Mouse (Mus musculus) lung, adult 2 months (tissue): ENCODE measurements around the gene Adcy2. TPM values are rescaled to one million over a fixed set of nuclear protein-coding genes. Genes with fewer than 3 reads are reported as not detected.

ENCODE experiments used
- DNase-seq: peaks from one replicate; pipeline ENCODE4 v3.0.0; 2022
- H3K4me1 ChIP-seq: fragments of 200-500 bp; 2 replicates; pipeline ENCODE4 v1.6.1; 2011; ENCODE audit warnings: low read length; ENCODE audit not compliant: control insufficient read depth, insufficient read depth
- H3K4me3 ChIP-seq: fragments of 200-500 bp; replicated peaks from 2 replicates; pipeline ENCODE3; 2011; ENCODE audit warnings: low read depth, mild to moderate bottlenecking, control low read depth, low read length; ENCODE audit errors: extremely low read depth
- CTCF ChIP-seq: fragments of 200-500 bp; IDR thresholded peaks from 2 replicates; pipeline ENCODE4 v1.5.1; 2011; ENCODE audit warnings: mild to moderate bottlenecking, low read length, control low read depth; ENCODE audit not compliant: insufficient read depth
- POLR2A ChIP-seq: fragments of 200-500 bp; IDR thresholded peaks from 2 replicates; pipeline ENCODE4 v1.6.1; 2011; ENCODE audit warnings: low read depth, mild to moderate bottlenecking, control low read depth, low read length, borderline replicate concordance; ENCODE audit errors: extremely low read depth
- WGBS: fragments of 180-500 bp; shearing (Covaris S2); methylation state at CpG from one replicate; pipeline ENCODE4 v1.1.7; 2018; 5-methylcytosine and 5-hydroxymethylcytosine counted together
- polyA plus RNA-seq: library from polyadenylated mRNA; depleted of rRNA; stranded (reverse); fragments of >200 nt; gene quantifications from 2 replicates; pipeline ENCODE4 v1.2.3, GENCODE M21; 2012

The Adcy2 gene
- polyA plus RNA-seq, 1 experiment: 10.7 TPM

GRCm38 (mm10) chr13:68913666-68914288, 85.6 kb downstream of the Adcy2 start:
- no peak for TF ChIP-seq CTCF
- no peak for TF ChIP-seq POLR2A
- no peak for DNase-seq
- H3K4me3 ChIP-seq: no peak overlapping the region
- H3K4me1 ChIP-seq: no peaks in the 10 kb centered on the region
- WGBS: 59% methylated on average over 11 of the region's 11 CpGs

- DNase-seq: no peak
- WGBS: 72% methylated on average over 1 of the region's 1 CpGs
- Histone ChIP-seq H3K4me1 (no peaks in the 10 kb centered on the region), H3K4me3 (no peak overlapping the region)
- TF ChIP-seq POLR2A: no peak
- TF ChIP-seq CTCF: no peak
Measured at GRCm38 (mm10) chr13:68906667-68907066, 92.7 kb downstream of the Adcy2 start.

- Histone ChIP-seq H3K4me3 (no peak overlapping the region), H3K4me1 (no peaks in the 10 kb centered on the region)
- 77% methylated on average over 1 of the region's 1 CpGs for WGBS
- no peak for TF ChIP-seq CTCF
- TF ChIP-seq POLR2A: no peak
- no peak for DNase-seq
Measured at GRCm38 (mm10) chr13:68902708-68903107, 96.6 kb downstream of the Adcy2 start.

DNA sequence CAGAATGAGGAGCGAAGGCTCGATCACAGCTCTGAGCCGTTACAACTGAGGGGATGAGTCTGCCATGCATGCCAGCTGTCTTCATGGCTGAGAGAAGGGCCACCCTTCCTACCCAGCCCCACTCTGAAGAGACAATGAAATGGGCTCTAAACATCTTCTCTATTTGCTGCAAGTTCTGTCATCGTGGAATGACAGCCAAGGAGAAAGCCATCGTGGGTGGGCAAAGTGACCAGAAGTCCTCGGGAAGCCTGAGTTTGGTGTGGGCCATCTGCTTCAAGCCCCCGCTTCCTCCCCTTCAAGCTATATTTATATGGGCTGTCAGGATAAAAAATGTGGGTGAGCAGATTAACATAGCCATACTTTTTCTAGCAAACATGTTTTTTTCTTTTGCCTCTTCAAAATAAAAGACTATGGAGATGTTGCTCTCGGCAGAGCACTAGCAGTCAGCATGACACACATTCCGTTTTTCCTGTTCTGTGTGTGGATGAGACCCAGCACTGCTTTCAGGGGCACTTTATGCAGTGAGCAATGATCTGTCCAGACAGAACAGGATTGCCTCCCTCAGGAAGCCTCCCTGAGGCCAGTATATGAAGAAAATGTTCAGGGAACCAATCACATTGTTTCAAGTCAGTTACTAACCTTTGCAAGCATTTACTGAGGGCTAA, 109.3 kb downstream of the Adcy2 start:
- no peak overlapping the region for H3K4me3 ChIP-seq
- 61% methylated on average over 9 of the region's 9 CpGs for WGBS
- TF ChIP-seq POLR2A: no peak
- TF ChIP-seq CTCF: no peak
- H3K4me1 ChIP-seq: no peaks in the 10 kb centered on the region
- no peak for DNase-seq

- TF ChIP-seq POLR2A: no peak
- TF ChIP-seq CTCF: no peak
- no peak for DNase-seq
- 79% methylated on average over 6 of the region's 6 CpGs for WGBS
- H3K4me3 ChIP-seq: no peak overlapping the region
- no peaks in the 10 kb centered on the region for H3K4me1 ChIP-seq
Measured at GRCm38 (mm10) chr13:68868776-68869175, 130.6 kb downstream of the Adcy2 start.

DNA sequence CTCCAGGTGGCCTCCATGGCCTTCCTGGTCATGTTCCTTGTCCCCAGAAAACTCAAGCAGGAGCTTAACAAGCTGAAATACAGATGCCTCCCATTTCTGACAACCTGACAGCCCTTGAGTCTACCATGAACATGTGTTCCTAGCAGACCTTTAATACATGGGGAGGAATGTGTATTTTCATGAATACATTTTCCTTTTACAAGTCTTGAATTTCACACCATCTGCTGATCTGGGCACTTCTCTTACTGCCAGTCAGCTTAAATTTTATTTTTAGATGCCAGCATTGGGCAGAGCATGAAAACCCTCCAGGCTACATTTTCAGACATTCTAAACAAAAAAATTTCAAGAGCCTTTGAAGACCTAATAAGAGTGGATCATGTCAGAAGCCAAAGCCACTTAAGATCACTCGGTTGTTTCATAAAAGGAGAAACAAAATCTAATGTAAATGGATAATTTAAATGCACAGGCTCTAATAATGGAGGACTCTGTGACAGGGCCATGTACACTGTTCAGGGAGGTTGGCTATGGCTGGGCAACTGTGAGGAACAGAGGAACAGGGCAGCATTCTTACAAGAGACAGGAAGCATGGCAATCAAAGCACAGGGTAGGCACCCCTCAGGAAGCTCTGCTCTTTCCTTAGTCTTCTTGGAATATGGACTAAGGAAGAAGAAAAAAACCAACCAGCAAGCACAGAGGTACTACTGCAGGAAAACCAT, 131.2 kb downstream of the Adcy2 start:
- Histone ChIP-seq H3K4me1 (no peaks in the 10 kb centered on the region), H3K4me3 (no peak overlapping the region)
- no peak for TF ChIP-seq CTCF
- no peak for TF ChIP-seq POLR2A
- WGBS: 49% methylated on average over 1 of the region's 1 CpGs
- DNase-seq: no peak

DNA sequence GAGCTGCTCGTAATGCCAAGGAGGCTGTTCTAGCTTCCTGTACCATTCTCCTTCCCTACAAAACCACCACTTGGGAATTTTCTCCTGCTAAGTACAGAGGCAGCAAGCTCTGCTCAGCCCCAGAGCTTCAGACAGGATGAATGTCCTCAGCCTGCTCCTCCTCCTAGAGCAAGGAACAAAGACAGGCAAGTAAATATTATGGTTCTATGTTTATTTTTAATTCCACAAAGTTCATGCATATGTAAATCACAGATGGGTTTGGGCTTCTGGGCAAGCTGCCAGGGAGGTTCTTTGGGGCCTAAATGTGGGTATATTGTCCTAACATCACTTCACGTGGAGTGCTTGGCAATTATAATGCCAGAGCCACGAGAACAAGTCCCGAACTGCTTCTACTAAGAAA, 139.3 kb downstream of the Adcy2 start:
- no peak for TF ChIP-seq POLR2A
- no peak for TF ChIP-seq CTCF
- WGBS: 46% methylated on average over 4 of the region's 4 CpGs
- no peak overlapping the region for H3K4me3 ChIP-seq
- no peak for DNase-seq
- no peaks in the 10 kb centered on the region for H3K4me1 ChIP-seq

- TF ChIP-seq CTCF (no peak), POLR2A (no peak)
- 64% methylated on average over 3 of the region's 3 CpGs for WGBS
- Histone ChIP-seq H3K4me3 (no peak overlapping the region), H3K4me1 (no peaks in the 10 kb centered on the region)
- DNase-seq: no peak
Measured at GRCm38 (mm10) chr13:68848265-68848664, 151.1 kb downstream of the Adcy2 start.

GRCm38 (mm10) chr13:68839517-68839916, 159.8 kb downstream of the Adcy2 start:
- Histone ChIP-seq H3K4me3 (no peak overlapping the region), H3K4me1 (no peaks in the 10 kb centered on the region)
- DNase-seq: no peak
- no peak for TF ChIP-seq CTCF
- TF ChIP-seq POLR2A: no peak
- 43% methylated on average over 2 of the region's 2 CpGs for WGBS

DNA sequence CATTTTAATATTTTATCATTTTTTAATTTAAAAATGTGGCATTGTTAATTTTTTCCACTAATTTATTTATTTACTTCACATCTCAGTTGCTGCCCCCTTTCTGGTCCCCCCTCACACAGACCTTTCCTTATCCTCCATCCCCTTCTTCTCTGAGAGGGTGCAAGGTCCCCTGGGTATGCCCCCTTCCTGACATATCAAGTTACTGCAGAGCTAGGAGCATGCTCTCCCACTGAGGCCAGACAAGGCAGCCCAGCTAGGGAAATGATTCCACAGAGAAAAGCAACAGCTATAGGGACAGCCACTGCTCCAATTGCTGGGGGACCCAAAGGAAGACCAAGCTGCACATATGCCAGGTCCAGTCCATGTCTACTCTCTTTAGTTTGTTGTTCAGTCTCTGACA, 163.2 kb downstream of the Adcy2 start:
- no peak for TF ChIP-seq POLR2A
- TF ChIP-seq CTCF: no peak
- Histone ChIP-seq H3K4me3 (no peak overlapping the region), H3K4me1 (no peaks in the 10 kb centered on the region)
- DNase-seq: no peak
